Mouse (Mus musculus) CH12.LX (cell line): Measurements from ENCODE around the gene Tanc1. TPM values are rescaled to one million over a fixed set of nuclear protein-coding genes. Genes with fewer than 3 reads are reported as not detected.

Experiments
- DNase-seq: peaks from one replicate; pipeline ENCODE4 v3.0.0-alpha.2; 2013; ENCODE audit errors: extremely low read depth
- H3K27ac ChIP-seq: 2 replicates; pipeline ENCODE4 v1.5.1; 2012; ENCODE audit warnings: low read depth, mild to moderate bottlenecking, control low read depth, moderate library complexity; ENCODE audit not compliant: insufficient read depth
- H3K27me3 ChIP-seq: replicated peaks from 2 replicates; pipeline ENCODE3; 2012; ENCODE audit warnings: inconsistent platforms
- H3K36me3 ChIP-seq, 2 experiments: replicated peaks in 1 of 2; 2 replicates each; pipeline versions ENCODE3 to v1.6.1; 2012; ENCODE audit warnings: inconsistent platforms in 1 of 2, low read length in 1 of 2, mild to moderate bottlenecking in 1 of 2, mixed read lengths in 1 of 2, moderate library complexity in 1 of 2; ENCODE audit not compliant: control insufficient read depth in 1 of 2, insufficient read depth in 1 of 2
- H3K4me1 ChIP-seq, 2 experiments: 2 replicates each; pipeline ENCODE4 v1.6.1; 2012; ENCODE audit warnings: inconsistent platforms in 1 of 2, moderate library complexity in 1 of 2; ENCODE audit not compliant: insufficient read depth in 2 of 2, control insufficient read depth in 1 of 2
- H3K4me2 ChIP-seq: 2 replicates; pipeline ENCODE4 v1.6.1; 2012; ENCODE audit warnings: low read depth, mild to moderate bottlenecking, control low read depth; ENCODE audit not compliant: poor library complexity, insufficient read depth, severe bottlenecking
- H3K4me3 ChIP-seq, 3 experiments: fragments of 150-350 bp in 1 of 3; sonication (generic) in 1 of 3; replicated peaks in 1 of 3; 2 replicates each; pipeline versions ENCODE3 to v1.5.1; 2011 to 2012; ENCODE audit warnings: low read depth in 2 of 3, low read length in 2 of 3, mild to moderate bottlenecking in 2 of 3, moderate library complexity in 2 of 3, control low read depth in 1 of 3, improper control_type of control experiment in 1 of 3, inconsistent platforms in 1 of 3, mixed read lengths in 1 of 3; ENCODE audit not compliant: poor library complexity in 1 of 3
- H3K79me2 ChIP-seq: replicated peaks from 2 replicates; pipeline ENCODE4 v1.6.1; 2012; ENCODE audit warnings: mild to moderate bottlenecking, moderate library complexity; ENCODE audit not compliant: control insufficient read depth, poor library complexity, insufficient read depth, severe bottlenecking; ENCODE audit errors: extremely low read depth
- H3K9ac ChIP-seq: 2 replicates; pipeline ENCODE4 v1.6.1; 2012; ENCODE audit warnings: low read depth, mild to moderate bottlenecking, control low read depth, moderate library complexity; ENCODE audit not compliant: insufficient read depth
- H3K9me3 ChIP-seq: replicated peaks from 2 replicates; pipeline ENCODE3; 2012; ENCODE audit warnings: low read length, inconsistent platforms, mixed read lengths
- BHLHE40 ChIP-seq: IDR thresholded peaks from 2 replicates; pipeline ENCODE4 v1.6.1; 2011; ENCODE audit warnings: mild to moderate bottlenecking, low read depth, low read length, improper control_type of control experiment
- CHD1 ChIP-seq: IDR thresholded peaks from 2 replicates; pipeline ENCODE4 v1.6.1; 2012; ENCODE audit warnings: low read depth, low read length, improper control_type of control experiment, inconsistent platforms
- CHD2 ChIP-seq: IDR thresholded peaks from 2 replicates; pipeline ENCODE4 v1.6.1; 2011; ENCODE audit warnings: low read length, improper control_type of control experiment
- CTCF ChIP-seq, 2 experiments: IDR thresholded peaks in 1 of 2; conservative IDR thresholded peaks in 1 of 2; 2 replicates each; pipeline ENCODE4 v1.5.1; 2011 to 2012; ENCODE audit warnings: low read depth in 2 of 2, low read length in 2 of 2, improper control_type of control experiment in 1 of 2, inconsistent platforms in 1 of 2, mild to moderate bottlenecking in 1 of 2, moderate library complexity in 1 of 2
- E2F4 ChIP-seq: IDR thresholded peaks from 2 replicates; pipeline ENCODE4 v1.6.1; 2011; ENCODE audit warnings: low read depth, low read length, improper control_type of control experiment; ENCODE audit not compliant: insufficient replicate concordance
- ELF1 ChIP-seq: IDR thresholded peaks from 2 replicates; pipeline ENCODE4 v1.6.1; 2014; ENCODE audit warnings: low read depth, mild to moderate bottlenecking, inconsistent platforms, low read length, improper control_type of control experiment
- EP300 ChIP-seq: IDR thresholded peaks from 2 replicates; pipeline ENCODE4 v1.6.1; 2011; ENCODE audit warnings: low read length, improper control_type of control experiment
- ETS1 ChIP-seq: conservative IDR thresholded peaks from 2 replicates; pipeline ENCODE4 v1.6.1; 2012; ENCODE audit warnings: low read depth, mild to moderate bottlenecking, inconsistent platforms, low read length, improper control_type of control experiment, moderate library complexity
- GABPA ChIP-seq: IDR thresholded peaks from 2 replicates; pipeline ENCODE4 v1.6.1; 2012; ENCODE audit warnings: low read depth, low read length, improper control_type of control experiment, inconsistent platforms; ENCODE audit not compliant: insufficient replicate concordance
- HCFC1 ChIP-seq: IDR thresholded peaks from 2 replicates; pipeline ENCODE4 v1.6.1; 2012; ENCODE audit warnings: low read depth, mild to moderate bottlenecking, inconsistent platforms, low read length, improper control_type of control experiment
- IRF4 ChIP-seq: IDR thresholded peaks from 2 replicates; pipeline ENCODE4 v1.6.1; 2014; ENCODE audit warnings: low read depth, mild to moderate bottlenecking, inconsistent platforms, low read length, improper control_type of control experiment
- JUN ChIP-seq: IDR thresholded peaks from 2 replicates; pipeline ENCODE4 v1.6.1; 2011; ENCODE audit warnings: low read depth, mild to moderate bottlenecking, low read length, improper control_type of control experiment, moderate library complexity; ENCODE audit not compliant: insufficient read depth
- JUND ChIP-seq: conservative IDR thresholded peaks from 2 replicates; pipeline ENCODE4 v1.6.1; 2011; ENCODE audit warnings: low read depth, low read length, improper control_type of control experiment
- KAT2A ChIP-seq: IDR thresholded peaks from 2 replicates; pipeline ENCODE4 v1.6.1; 2012; ENCODE audit warnings: low read length, improper control_type of control experiment, inconsistent platforms; ENCODE audit not compliant: insufficient replicate concordance
- MAFK ChIP-seq: IDR thresholded peaks from 2 replicates; pipeline ENCODE4 v1.6.1; 2011; ENCODE audit warnings: low read length, improper control_type of control experiment; ENCODE audit not compliant: insufficient replicate concordance
- MAX ChIP-seq: IDR thresholded peaks from 2 replicates; pipeline ENCODE4 v1.6.1; 2011; ENCODE audit warnings: low read length, improper control_type of control experiment
- MAZ ChIP-seq: IDR thresholded peaks from 2 replicates; pipeline ENCODE4 v1.6.1; 2012; ENCODE audit warnings: low read depth, mild to moderate bottlenecking, inconsistent platforms, low read length, improper control_type of control experiment, moderate library complexity
- MEF2A ChIP-seq: IDR thresholded peaks from 2 replicates; pipeline ENCODE4 v1.6.1; 2014; ENCODE audit warnings: low read depth, mild to moderate bottlenecking, inconsistent platforms, low read length, improper control_type of control experiment, borderline replicate concordance
- MXI1 ChIP-seq: IDR thresholded peaks from 2 replicates; pipeline ENCODE4 v1.6.1; 2011; ENCODE audit warnings: mild to moderate bottlenecking, low read depth, low read length, improper control_type of control experiment
- MYC ChIP-seq: IDR thresholded peaks from 2 replicates; pipeline ENCODE4 v1.6.1; 2011; ENCODE audit warnings: low read depth, mild to moderate bottlenecking, improper control_type of control experiment, low read length
- NELFE ChIP-seq: IDR thresholded peaks from 2 replicates; pipeline ENCODE4 v1.6.1; 2011; ENCODE audit warnings: low read depth, low read length, improper control_type of control experiment
- NRF1 ChIP-seq: IDR thresholded peaks from 2 replicates; pipeline ENCODE4 v1.6.1; 2014; ENCODE audit warnings: low read depth, mild to moderate bottlenecking, inconsistent platforms, low read length, improper control_type of control experiment, moderate library complexity
- PAX5 ChIP-seq: IDR thresholded peaks from 2 replicates; pipeline ENCODE4 v1.6.1; 2012; ENCODE audit warnings: low read length, inconsistent platforms, mixed read lengths
- POLR2A ChIP-seq: IDR thresholded peaks from 2 replicates; pipeline ENCODE4 v1.6.1; 2011; ENCODE audit warnings: low read depth, mild to moderate bottlenecking, improper control_type of control experiment, low read length
- POLR2AphosphoS2 ChIP-seq: IDR thresholded peaks from 2 replicates; pipeline ENCODE4 v1.6.1; 2011; ENCODE audit warnings: low read depth, low read length, improper control_type of control experiment
- RAD21 ChIP-seq: IDR thresholded peaks from 2 replicates; pipeline ENCODE4 v1.6.1; 2011; ENCODE audit warnings: low read depth, mild to moderate bottlenecking, low read length, improper control_type of control experiment, moderate library complexity
- RCOR1 ChIP-seq: conservative IDR thresholded peaks from 2 replicates; pipeline ENCODE4 v1.6.1; 2012; ENCODE audit warnings: low read depth, mild to moderate bottlenecking, inconsistent platforms, low read length, improper control_type of control experiment
- SIN3A ChIP-seq: IDR thresholded peaks from 2 replicates; pipeline ENCODE4 v1.6.1; 2012; ENCODE audit warnings: low read length, improper control_type of control experiment, inconsistent platforms
- SMC3 ChIP-seq: IDR thresholded peaks from 2 replicates; pipeline ENCODE4 v1.6.1; 2011; ENCODE audit warnings: low read depth, low read length, improper control_type of control experiment
- TBP ChIP-seq: conservative IDR thresholded peaks from 2 replicates; pipeline ENCODE4 v1.6.1; 2011; ENCODE audit warnings: low read depth, low read length, improper control_type of control experiment
- TCF12 ChIP-seq: IDR thresholded peaks from 2 replicates; pipeline ENCODE4 v1.6.1; 2014; ENCODE audit warnings: low read depth, mild to moderate bottlenecking, inconsistent platforms, low read length, improper control_type of control experiment
- UBTF ChIP-seq: IDR thresholded peaks from 2 replicates; pipeline ENCODE4 v1.6.1; 2012; ENCODE audit warnings: low read depth, mild to moderate bottlenecking, inconsistent platforms, low read length, improper control_type of control experiment, moderate library complexity
- USF1 ChIP-seq: IDR thresholded peaks from 2 replicates; pipeline ENCODE4 v1.6.1; 2014; ENCODE audit warnings: low read depth, mild to moderate bottlenecking, inconsistent platforms, low read length, improper control_type of control experiment
- USF2 ChIP-seq: conservative IDR thresholded peaks from 2 replicates; pipeline ENCODE4 v1.6.1; 2011; ENCODE audit warnings: low read depth, low read length, improper control_type of control experiment
- ZC3H11A ChIP-seq: IDR thresholded peaks from 2 replicates; pipeline ENCODE4 v1.6.1; 2012; ENCODE audit warnings: low read depth, mild to moderate bottlenecking, inconsistent platforms, low read length, improper control_type of control experiment
- ZMIZ1 ChIP-seq: IDR thresholded peaks from 2 replicates; pipeline ENCODE4 v1.6.1; 2012; ENCODE audit warnings: low read depth, mild to moderate bottlenecking, inconsistent platforms, low read length, improper control_type of control experiment
- ZNF384 ChIP-seq: IDR thresholded peaks from 2 replicates; pipeline ENCODE4 v1.6.1; 2012; ENCODE audit warnings: low read depth, low read length, improper control_type of control experiment, inconsistent platforms
- dilution Hi-C: fragments of 300-500 bp; cut with MboI; formaldehyde crosslinking; loops from 2 replicates; pipeline ENCODE4 v1.14.3; 2020; ENCODE audit warnings: low sequenced_read_pairs; ENCODE audit not compliant: extremely low pct_unique_long_range_greater_than_20kb, extremely low pct_ligation_motif_present
- in situ Hi-C: fragments of 300-500 bp; cut with MboI; formaldehyde crosslinking; loops from 3 replicates; pipeline ENCODE4 v1.14.3; 2019; ENCODE audit warnings: low sequenced_read_pairs, low pct_ligation_motif_present, low pct_unique_long_range_greater_than_20kb, mixed read lengths
- polyA plus RNA-seq: library from polyadenylated mRNA; unstranded; fragments of >175 nt; gene quantifications from 2 replicates; pipeline ENCODE4 v1.2.1, GENCODE M21; 2012; ENCODE audit warnings: low read depth; ENCODE audit not compliant: insufficient read length
- total RNA-seq, 2 experiments: library from RNA; depleted of rRNA; stranded (reverse); fragments of 300-350 nt in 1 of 2; fragments of >200 nt in 1 of 2; gene quantifications; 2 replicates each; pipeline ENCODE4 v1.2.3; 2012 to 2014

The Tanc1 gene
- total and polyA plus RNA-seq, 3 experiments, result 0.08 to 0.21 (median 0.08) TPM

GRCm38 (mm10) chr2:59881831-59882741 lies 270.2 kb downstream of the Tanc1 start, which contains the start of gene Wdsub1:
Gene Wdsub1, minus strand, starts transcription at chr2:59882591.
- no peaks in the 10 kb centered on the region for H3K79me2 ChIP-seq
- dilution Hi-C loops (no loop called here), in situ Hi-C loops (no loop called here)
- DNase-seq, result peak; percentile 89
- peaks cover 6 to 27% of the 10 kb centered on the region in 2 experiments for H3K4me1 ChIP-seq
- H3K27me3 ChIP-seq, result no peaks in the 10 kb centered on the region
- peak within 1 kb of the TSS; percentile 62 for H3K4me2 ChIP-seq
- no peak within 1 kb of the TSS for H3K27ac ChIP-seq
- peak within 1 kb of the TSS; percentile 65; the same call in 1 of the 2 replicates for H3K9ac ChIP-seq
- peaks cover 7% of the 10 kb centered on the region for H3K9me3 ChIP-seq
- peaks cover 0 to 1% of the 10 kb centered on the region in 2 experiments for H3K36me3 ChIP-seq
- H3K4me3 ChIP-seq, result peak within 1 kb of the TSS; percentile 57 to 66 (median 63)
- TF ChIP-seq ETS1 (no peak; the same call in 1 of the 2 replicates), NRF1 (peak; percentile 99), POLR2A (peak; percentile 73; the same call in 1 of the 2 replicates), CTCF (conservative IDR thresholded peaks at IDR 0.05 in 1 of 2, IDR thresholded peaks at IDR 0.05 in 1 of 2; ENCODE audit: low read depth in 2 of 2, low read length in 2 of 2) (peak in 1 of 2 experiments; percentile 50; a peak in 2 of 4 replicates), MAX (peak; percentile 73; the same call in 1 of the 2 replicates), GABPA (no peak), USF2 (peak; percentile 85), IRF4 (peak; percentile 43; the same call in 1 of the 2 replicates), JUND (no peak), SIN3A (peak; percentile 84; the same call in 1 of the 2 replicates), KAT2A (no peak), CHD2 (no peak), HCFC1 (peak; percentile 42; the same call in 1 of the 2 replicates), USF1 (peak; percentile 92), E2F4 (no peak), EP300 (no peak), RCOR1 (no peak), RAD21 (no peak; the same call in 1 of the 2 replicates), CHD1 (no peak), MAZ (0 out of 2 replicates have a peak, but pooled peaks have one; percentile 64), JUN (no peak), ZC3H11A (no peak), MEF2A (peak; percentile 62; the same call in 1 of the 2 replicates), MXI1 (peak; percentile 82), ZMIZ1 (peak; percentile 60; the same call in 1 of the 2 replicates), PAX5 (no peak), SMC3 (peak; percentile 10; the same call in 1 of the 2 replicates), NELFE (peak; percentile 86), TBP (no peak), MYC (no peak), ZNF384 (no peak; the same call in 1 of the 2 replicates), BHLHE40 (peak; percentile 83), POLR2AphosphoS2 (no peak), MAFK (no peak), TCF12 (peak; percentile 67), ELF1 (peak; percentile 73), UBTF (no peak)
